Mouse (Mus musculus): ENCODE data around the gene Klk7.

Gene Klk7

GRCm38 (mm10) chr7:43796355-43796754, 14.7 kb upstream of the Klk7 start:
- DNase-seq (ENCODE audit: low read depth, low spot score): no peak

GRCm38 (mm10) chr7:43797333-43797769, 13.7 kb upstream of the Klk7 start, which contains the start of gene Klk8:
Gene Klk8, plus strand, starts transcription at chr7:43797577.
- no peak for DNase-seq (ENCODE audit: low read depth, low spot score)

DNA sequence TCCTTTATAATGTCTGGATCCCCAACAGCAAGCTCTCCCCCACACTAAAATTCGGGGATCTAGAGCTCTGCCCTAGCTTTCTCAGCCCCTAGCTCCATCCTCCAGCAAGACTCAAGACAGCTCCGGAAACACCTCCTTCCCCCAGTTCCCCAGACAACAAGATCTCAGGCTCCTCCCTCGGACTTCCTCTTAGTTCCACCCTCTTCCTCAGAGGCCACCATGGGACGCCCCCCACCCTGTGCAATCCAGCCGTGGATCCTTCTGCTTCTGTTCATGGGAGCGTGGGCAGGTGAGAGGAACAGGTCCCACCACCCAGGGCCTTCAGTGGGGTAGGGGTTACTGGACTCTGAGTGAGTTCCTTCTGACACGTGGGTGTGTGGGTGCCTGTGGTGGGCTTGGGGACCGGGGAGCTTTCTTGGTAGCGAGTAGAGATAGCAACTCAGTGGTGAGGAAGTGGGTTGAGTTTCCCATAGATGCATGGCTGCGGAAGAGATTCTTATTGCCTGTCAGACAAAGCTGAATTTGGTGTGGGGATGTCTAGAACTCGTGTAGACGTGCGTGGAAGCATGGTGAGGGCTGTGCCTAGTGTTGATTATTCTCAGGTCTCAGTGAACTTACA, 13.1 kb upstream of the Klk7 start:
- DNase-seq (ENCODE audit: low read depth, low spot score): no peak

GRCm38 (mm10) chr7:43799876-43800275, 11.2 kb upstream of the Klk7 start:
- no peak for DNase-seq (ENCODE audit: low read depth, low spot score)

DNA sequence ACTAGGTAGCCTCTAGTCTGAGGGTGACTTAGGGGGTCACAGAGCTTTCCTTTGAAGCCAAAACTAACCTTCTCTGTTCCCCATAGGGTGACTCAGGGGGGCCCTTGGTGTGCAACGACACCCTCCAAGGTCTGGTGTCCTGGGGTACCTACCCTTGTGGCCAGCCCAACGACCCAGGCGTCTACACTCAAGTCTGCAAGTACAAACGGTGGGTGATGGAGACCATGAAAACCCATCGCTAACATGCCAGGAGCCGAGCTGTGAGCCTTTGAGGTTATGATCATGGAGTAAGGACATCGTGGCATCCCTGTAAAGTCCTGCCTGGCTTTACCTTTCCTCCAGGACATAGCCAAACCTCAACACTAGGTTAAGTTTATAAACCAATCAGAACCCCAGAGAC, 4.1 kb downstream of the Klk7 start:
- DNase-seq (ENCODE audit: low read depth, low spot score): no peak

DNA sequence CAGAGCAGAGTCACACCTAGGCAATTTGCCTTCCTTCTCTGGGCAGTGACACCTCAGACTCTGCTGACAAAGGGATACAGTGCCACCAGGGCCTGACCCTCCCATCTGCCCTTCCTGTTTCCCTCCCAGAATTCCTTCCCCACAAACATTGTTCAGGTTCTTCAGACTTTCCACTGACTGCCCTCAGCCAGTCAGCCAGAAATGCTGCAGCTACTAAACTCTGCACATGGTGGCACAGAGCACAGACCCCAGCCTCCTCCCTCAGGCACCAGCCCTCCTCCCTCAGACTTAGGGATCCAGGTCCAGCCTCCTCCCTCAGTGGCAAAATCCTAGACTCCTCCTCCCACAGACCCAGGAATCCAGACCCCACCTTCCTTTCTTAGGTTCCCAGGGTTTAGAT, 5.7 kb downstream of the Klk7 start:
- DNase-seq (ENCODE audit: low read depth, low spot score): no peak

GRCm38 (mm10) chr7:43821581-43821980, 10.5 kb downstream of the Klk7 start:
- DNase-seq (ENCODE audit: low read depth, low spot score): no peak

DNA sequence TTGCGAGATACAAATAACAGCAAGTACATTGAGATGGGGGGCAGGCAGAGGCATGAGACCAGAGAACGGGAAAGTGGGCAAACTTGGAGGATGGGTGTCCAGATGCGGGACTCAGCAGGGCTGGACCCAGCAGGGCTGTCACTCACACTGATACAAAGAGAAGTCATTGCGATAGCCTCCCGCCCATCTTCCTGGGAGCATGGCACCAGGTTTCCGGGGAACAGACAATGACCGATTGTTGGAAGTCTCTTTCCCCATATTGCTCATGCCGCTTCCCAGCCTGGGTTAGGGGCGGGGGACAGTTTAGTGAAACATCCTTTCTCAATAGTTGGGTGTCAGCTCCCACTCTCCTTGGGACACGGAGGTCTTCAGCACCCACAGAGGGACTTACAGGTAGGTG, 13.1 kb downstream of the Klk7 start, which contains the start of gene Klk6:
Klk6 (plus strand) TSS at position 301 of the 400 bp plus-strand sequence.
- no peak for DNase-seq (ENCODE audit: low read depth, low spot score)

DNA sequence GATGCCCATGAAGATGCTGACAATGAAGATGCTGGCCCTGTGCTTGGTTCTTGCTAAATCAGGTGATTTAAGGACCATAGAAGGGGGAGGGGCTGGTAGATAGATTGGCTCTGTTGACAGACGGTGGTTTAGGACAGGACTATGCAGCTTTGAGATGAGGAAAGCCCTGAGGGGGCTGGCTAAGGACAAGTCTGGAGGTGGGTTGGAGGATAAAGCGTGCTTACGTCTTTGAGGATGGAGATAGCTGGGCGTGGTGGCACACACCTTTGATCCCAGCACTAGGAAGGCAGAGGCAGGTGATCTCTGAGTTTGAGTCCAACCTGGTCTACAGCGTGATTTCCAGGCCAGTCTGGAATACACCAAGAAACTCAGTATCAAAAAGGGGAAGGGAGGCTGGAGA, 15.0 kb downstream of the Klk7 start:
- no peak for DNase-seq (ENCODE audit: low read depth, low spot score)

DNA sequence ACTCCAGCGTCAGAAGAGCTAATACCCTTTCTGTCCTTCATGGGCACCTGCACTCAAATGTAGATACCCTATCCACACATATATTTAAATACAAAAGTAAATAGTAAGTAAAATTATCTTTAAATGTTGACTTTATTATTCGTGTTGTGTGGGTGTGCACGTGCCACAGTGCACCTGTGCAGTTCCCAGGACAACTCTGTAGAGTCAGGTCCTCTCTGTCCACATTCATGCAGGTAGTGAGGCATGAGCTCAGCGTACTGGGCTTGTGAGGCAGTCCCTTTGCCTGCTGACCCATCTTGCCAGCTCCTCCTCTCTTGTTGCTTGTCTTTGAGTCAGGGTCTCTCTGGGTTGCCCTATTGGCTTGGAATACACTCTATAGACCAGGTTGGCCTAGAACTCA, 16.6 kb downstream of the Klk7 start:
- DNase-seq (ENCODE audit: low read depth, low spot score): no peak

DNA sequence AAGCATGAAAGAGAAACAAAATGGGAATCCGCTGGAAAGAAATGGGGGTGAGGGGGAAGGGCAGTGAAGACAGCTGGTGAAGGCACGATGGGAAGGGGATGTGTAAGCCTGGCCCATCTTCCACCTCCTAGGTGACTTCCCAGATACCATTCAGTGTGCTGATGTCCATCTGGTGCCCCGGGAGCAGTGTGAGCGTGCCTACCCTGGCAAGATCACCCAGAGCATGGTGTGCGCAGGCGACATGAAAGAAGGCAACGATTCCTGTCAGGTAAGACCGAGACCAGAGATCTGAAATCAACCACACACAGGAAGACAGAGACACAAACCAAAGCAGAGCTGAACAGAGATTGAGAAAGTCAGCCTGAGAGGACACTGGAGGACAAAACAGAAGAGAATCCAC, 17.9 kb downstream of the Klk7 start:
- DNase-seq (ENCODE audit: low read depth, low spot score): no peak

GRCm38 (mm10) chr7:43841701-43842100, 30.6 kb downstream of the Klk7 start, which contains the start of gene Klk5:
Gene Klk5, plus strand, starts transcription at chr7:43841971.
- no peak for DNase-seq (ENCODE audit: low read depth, low spot score)

GRCm38 (mm10) chr7:43843801-43844200, 32.7 kb downstream of the Klk7 start:
- DNase-seq (ENCODE audit: low read depth, low spot score): no peak

- no peak for DNase-seq (ENCODE audit: low read depth, low spot score)
These were observed 40.5 kb downstream of the Klk7 start for GRCm38 (mm10) chr7:43851616-43852015.

DNA sequence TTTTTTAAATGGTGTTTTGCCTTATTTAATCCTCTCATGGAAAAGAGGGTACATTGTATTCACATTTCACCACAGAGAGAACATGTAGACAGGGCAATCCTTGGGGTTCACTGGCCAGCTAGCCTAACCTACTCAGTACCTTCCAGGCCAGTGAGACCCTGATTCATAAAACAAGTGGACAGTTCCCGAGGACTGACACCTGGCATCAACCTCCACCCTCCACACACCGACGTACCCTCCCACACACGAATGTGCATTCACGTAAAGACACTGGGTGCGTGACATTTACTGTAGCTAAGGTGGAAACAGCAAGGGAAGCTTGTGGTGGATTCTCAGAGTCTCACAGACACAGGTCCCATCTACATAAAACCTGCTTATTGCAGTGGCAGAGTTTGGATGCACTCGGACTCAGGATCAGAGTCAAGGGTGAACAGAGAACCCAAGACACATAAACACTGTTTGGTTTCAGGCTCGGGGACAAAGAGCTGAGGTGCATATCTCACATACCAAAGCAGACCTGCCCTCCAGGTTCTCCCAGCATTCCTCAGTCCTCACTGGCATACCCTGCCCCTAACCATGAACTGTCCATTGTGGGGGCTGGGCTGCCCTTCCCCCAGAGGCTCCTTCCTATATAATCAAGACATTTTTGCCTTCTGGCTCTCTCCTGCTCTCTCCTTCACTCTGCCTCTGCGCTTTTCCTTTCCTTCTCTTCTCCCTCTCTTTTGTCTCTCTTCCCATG, 43.7 kb downstream of the Klk7 start:
- no peak for DNase-seq (ENCODE audit: low read depth, low spot score)

DNA sequence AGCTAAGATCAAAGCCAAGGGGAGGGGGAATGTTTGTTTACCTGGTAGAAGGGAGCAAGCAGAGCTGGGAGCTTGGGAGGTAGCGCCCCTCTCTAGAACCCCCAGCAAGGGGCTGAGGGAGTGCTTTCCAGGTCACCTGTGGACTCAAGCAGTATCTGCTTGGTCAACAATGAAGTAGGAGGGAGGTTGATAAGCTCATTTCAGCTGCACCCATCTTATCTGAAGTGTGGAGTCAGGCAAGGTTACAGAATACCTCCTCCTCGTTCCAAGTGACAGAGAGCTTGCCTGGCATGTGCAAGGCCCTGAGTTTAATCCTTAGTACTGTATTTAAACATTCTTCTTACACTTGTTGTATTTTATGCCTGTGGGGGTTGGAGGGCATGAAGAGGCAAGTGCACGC, 44.6 kb downstream of the Klk7 start:
- DNase-seq (ENCODE audit: low read depth, low spot score): no peak

- DNase-seq (ENCODE audit: low read depth, low spot score): no peak
These were observed 45.2 kb downstream of the Klk7 start for GRCm38 (mm10) chr7:43856307-43856706.

DNA sequence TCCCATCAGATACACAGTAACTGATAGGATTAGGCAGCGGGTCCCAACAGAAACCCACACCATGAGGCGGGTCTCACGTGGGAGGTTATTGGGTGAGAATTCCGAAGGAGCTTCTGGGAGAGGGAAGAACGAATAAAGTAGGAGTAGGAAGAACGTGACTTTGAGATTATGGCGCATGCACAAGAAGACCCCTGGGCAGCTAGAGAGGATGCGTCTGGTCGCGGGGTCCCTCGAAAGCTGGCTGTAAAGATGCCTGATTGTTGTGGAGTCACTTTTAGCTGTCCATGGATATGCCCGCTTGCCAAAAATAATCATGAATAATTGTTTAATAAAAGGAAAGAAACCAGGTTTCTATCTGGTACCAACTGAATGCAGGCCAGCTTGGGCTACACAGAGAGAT, 46.4 kb downstream of the Klk7 start:
- no peak for DNase-seq (ENCODE audit: low read depth, low spot score)

DNA sequence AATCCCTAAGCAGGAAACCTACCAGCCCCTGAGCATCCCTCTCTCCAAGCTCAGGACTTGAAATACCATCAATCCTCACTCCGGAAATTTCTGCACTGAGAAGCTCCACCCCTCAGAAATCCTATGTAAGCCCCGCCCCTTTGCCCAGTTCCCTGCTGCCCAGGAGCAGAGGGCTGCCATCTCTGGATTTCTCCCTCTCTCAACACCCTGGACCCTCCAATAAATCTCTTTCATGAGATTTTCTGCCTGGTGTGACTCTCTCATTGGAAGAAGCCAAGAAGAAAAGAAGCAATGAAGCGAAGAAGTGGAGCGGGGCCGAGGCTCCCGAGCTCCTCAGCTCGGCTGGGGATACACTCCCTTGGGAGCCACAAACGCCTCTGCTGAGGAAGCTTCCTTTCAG, 49.3 kb downstream of the Klk7 start:
- no peak for DNase-seq (ENCODE audit: low read depth, low spot score)

Measured in WW6 (cell line).